ENCODE assay signal across 8 mouse cellular contexts in the genomic region with DNA sequence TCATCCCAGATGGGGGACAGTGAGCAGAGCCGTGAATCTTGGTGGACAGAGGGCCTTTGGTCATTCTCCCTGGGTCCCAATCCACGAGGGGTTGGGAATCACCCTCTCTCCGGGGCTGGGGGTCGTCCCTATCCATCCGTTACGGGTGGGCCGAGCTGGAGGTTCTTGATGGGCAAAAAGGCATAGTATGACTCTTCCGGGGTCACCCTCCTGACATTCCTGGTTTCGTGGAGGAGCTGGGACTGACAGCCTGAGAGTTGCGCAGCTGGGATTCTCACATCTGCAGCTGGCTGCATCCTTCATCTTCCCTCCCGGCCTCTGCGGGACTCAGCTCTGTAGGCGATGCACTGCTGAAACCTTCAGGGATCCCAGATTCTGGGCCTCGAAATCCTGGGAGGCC. TPM values are rescaled to one million over a fixed set of nuclear protein-coding genes. Genes with fewer than 3 reads are reported as not detected.
A peak's percentile ranks its signal among the peaks of the same experiment; 100 is the strongest.
DNase-seq lines count a peak whose midpoint lies in the region; ATAC-seq lines count a peak whose summit lies in the region.

No protein-coding gene starts in this region.

- H3K4me2 ChIP-seq in hindbrain, embryonic 16.5 days (ENCODE audit: low read length), result peak overlapping the region; percentile 97
- H3K4me2 ChIP-seq in lung, embryonic 16.5 days (ENCODE audit: low read depth, low read length), result peak overlapping the region; percentile 98
- peak overlapping the region; percentile 99 for H3K4me2 ChIP-seq in stomach, embryonic 14.5 days (replicated peaks; ENCODE audit: low read depth, low read length)

- peak overlapping the region; percentile 82 for H3K9ac ChIP-seq in hindbrain, embryonic 16.5 days (ENCODE audit: low read depth, low read length)
- H3K9ac ChIP-seq in lung, embryonic 16.5 days (ENCODE audit: low read length), result peak overlapping the region; percentile 88
- peak overlapping the region; percentile 68 for H3K9ac ChIP-seq in stomach, embryonic 14.5 days (replicated peaks; ENCODE audit: low read depth, low read length)

- peak overlapping the region; percentile 85 for H3K4me3 ChIP-seq in embryonic facial prominence, embryonic 10.5 days
- peak overlapping the region; percentile 83 for H3K4me3 ChIP-seq in hindbrain, embryonic 16.5 days (ENCODE audit: low read length)
- H3K4me3 ChIP-seq in lung, embryonic 16.5 days (ENCODE audit: low read length), result peak overlapping the region; percentile 73
- peak overlapping the region; percentile 85 for H3K4me3 ChIP-seq in stomach, embryonic 14.5 days (ENCODE audit: low read depth, low read length)

- peak; percentile 34; the same call in 1 of the 2 replicates for ATAC-seq in frontal cortex, adult (ENCODE audit: low TSS enrichment)
- peak; percentile 15 for ATAC-seq in hindbrain, embryonic 16.5 days
- ATAC-seq in lung, embryonic 16.5 days (ENCODE audit: low read depth), result no peak; the same call in 1 of the 2 replicates
- ATAC-seq in stomach, embryonic 14.5 days (ENCODE audit: insufficient number of reproducible peaks, insufficient read depth, low FRiP score, low read depth), result no peak

- 3% methylated on average over 14 of the region's 14 CpGs for WGBS in embryonic facial prominence, embryonic 10.5 days
- WGBS in hindbrain, embryonic 16.5 days, result under 1% methylated on average over 14 of the region's 14 CpGs
- 5% methylated on average over 14 of the region's 14 CpGs for WGBS in lung, embryonic 16.5 days
- WGBS in stomach, embryonic 14.5 days, result 4% methylated on average over 14 of the region's 14 CpGs

- H3K27ac ChIP-seq in embryonic facial prominence, embryonic 10.5 days (replicated peaks), result peak overlapping the region; percentile 87; the same call in 1 of the 2 replicates
- H3K27ac ChIP-seq in hindbrain, embryonic 16.5 days (ENCODE audit: low read depth, low read length), result 0 out of 2 replicates have a peak overlapping the region, but pooled peaks have one; percentile 44
- H3K27ac ChIP-seq in lung, embryonic 16.5 days (ENCODE audit: low read length), result no peak overlapping the region
- H3K27ac ChIP-seq in stomach, embryonic 14.5 days (ENCODE audit: low read length), result no peak overlapping the region

- peaks cover 24% of the 10 kb centered on the region for H3K4me1 ChIP-seq in embryonic facial prominence, embryonic 10.5 days
- H3K4me1 ChIP-seq in hindbrain, embryonic 16.5 days (ENCODE audit: control insufficient read depth, insufficient read depth, low read depth, low read length), result peaks cover 11% of the 10 kb centered on the region
- peaks cover 12% of the 10 kb centered on the region for H3K4me1 ChIP-seq in lung, embryonic 16.5 days (replicated peaks; ENCODE audit: control insufficient read depth, insufficient read depth, low read length)
- peaks cover 4% of the 10 kb centered on the region; the same call in 1 of the 2 replicates for H3K4me1 ChIP-seq in stomach, embryonic 14.5 days (ENCODE audit: control insufficient read depth, insufficient read depth, low read length)

- H3K27me3 ChIP-seq in embryonic facial prominence, embryonic 10.5 days (replicated peaks; ENCODE audit: low read depth, poor library complexity, severe bottlenecking), result peaks cover 31% of the 10 kb centered on the region
- no peaks in the 10 kb centered on the region; the same call in 1 of the 2 replicates for H3K27me3 ChIP-seq in hindbrain, embryonic 16.5 days (replicated peaks; ENCODE audit: control insufficient read depth, insufficient read depth, low read length)
- no peaks in the 10 kb centered on the region; the same call in 1 of the 2 replicates for H3K27me3 ChIP-seq in lung, embryonic 16.5 days (ENCODE audit: control insufficient read depth, insufficient read depth, low read depth, low read length)
- H3K27me3 ChIP-seq in stomach, embryonic 14.5 days (ENCODE audit: control insufficient read depth, insufficient read depth, low read length), result no peaks in the 10 kb centered on the region

- peaks cover 10% of the 10 kb centered on the region; the same call in 1 of the 2 replicates for H3K9me3 ChIP-seq in embryonic facial prominence, embryonic 10.5 days
- H3K9me3 ChIP-seq in hindbrain, embryonic 16.5 days (ENCODE audit: control insufficient read depth, low read length), result peaks cover 9% of the 10 kb centered on the region
- peaks cover 10% of the 10 kb centered on the region for H3K9me3 ChIP-seq in lung, embryonic 16.5 days (ENCODE audit: control insufficient read depth, low read length)
- peaks cover 8% of the 10 kb centered on the region; the same call in 1 of the 2 replicates for H3K9me3 ChIP-seq in stomach, embryonic 14.5 days (ENCODE audit: control insufficient read depth, low read depth, low read length)

- H3K36me3 ChIP-seq in embryonic facial prominence, embryonic 10.5 days (replicated peaks), result peaks cover 23% of the 10 kb centered on the region
- H3K36me3 ChIP-seq in hindbrain, embryonic 16.5 days (ENCODE audit: control insufficient read depth, insufficient read depth, low read length), result peaks cover 4% of the 10 kb centered on the region; the same call in 1 of the 2 replicates
- H3K36me3 ChIP-seq in lung, embryonic 16.5 days (ENCODE audit: control insufficient read depth, insufficient read depth, low read length), result peaks cover 5% of the 10 kb centered on the region; the same call in 1 of the 2 replicates
- no peaks in the 10 kb centered on the region for H3K36me3 ChIP-seq in stomach, embryonic 14.5 days (ENCODE audit: control insufficient read depth, insufficient read depth, low read length)

- DNase-seq in frontal cortex, postnatal 25 days (ENCODE audit: low spot score in 2 of 2), result no peak
- peak; percentile 31 for DNase-seq in 3T3-L1 (ENCODE audit: low read depth, low spot score)
- DNase-seq in embryonic facial prominence, embryonic 10.5 days (ENCODE audit: low spot score), result peak; percentile 53
- no peak for DNase-seq in yolk sac, embryonic 10.5 days (ENCODE audit: low spot score)

RNA-seq across cellular contexts. Expression of a gene that starts 1.0 kb away (rescaled TPM):
- polyA plus RNA-seq in embryonic facial prominence, embryonic 10.5 days (2016; fragmentation: Nextera tagmentation; extraction: Ambion mirVana), result 17.4 and 19.5 TPM in 2 replicates
- polyA plus RNA-seq in hindbrain, embryonic 16.5 days (2015; fragmentation: Nextera tagmentation; extraction: Ambion mirVana), result 52.8 and 53.4 TPM in 2 replicates
- 16.5 and 18.0 TPM in 2 replicates for polyA plus RNA-seq in lung, embryonic 16.5 days (2015; fragmentation: Nextera tagmentation; extraction: Ambion mirVana)
- polyA plus RNA-seq in stomach, embryonic 14.5 days (2014; fragmentation: Nextera tagmentation; extraction: Ambion mirVana), result 26.1 and 27.1 TPM in 2 replicates

RNA-seq across cellular contexts. Expression of a gene that starts 9.6 kb away (rescaled TPM):
- polyA plus RNA-seq in embryonic facial prominence, embryonic 10.5 days (2016; fragmentation: Nextera tagmentation; extraction: Ambion mirVana), result 13.5 and 14.0 TPM in 2 replicates
- 6.2 and 7.3 TPM in 2 replicates for polyA plus RNA-seq in hindbrain, embryonic 16.5 days (2015; fragmentation: Nextera tagmentation; extraction: Ambion mirVana)
- polyA plus RNA-seq in lung, embryonic 16.5 days (2015; fragmentation: Nextera tagmentation; extraction: Ambion mirVana), result 22.9 and 24.1 TPM in 2 replicates
- 22.1 and 26.1 TPM in 2 replicates for polyA plus RNA-seq in stomach, embryonic 14.5 days (2014; fragmentation: Nextera tagmentation; extraction: Ambion mirVana)

RNA-seq across cellular contexts. Expression of a gene that starts 33.5 kb away (rescaled TPM):
- polyA plus RNA-seq in embryonic facial prominence, embryonic 10.5 days (2016; fragmentation: Nextera tagmentation; extraction: Ambion mirVana), result 2.5 and 3.2 TPM in 2 replicates
- polyA plus RNA-seq in hindbrain, embryonic 16.5 days (2015; fragmentation: Nextera tagmentation; extraction: Ambion mirVana), result 1.1 and 2.1 TPM in 2 replicates
- 5.1 and 6.9 TPM in 2 replicates for polyA plus RNA-seq in lung, embryonic 16.5 days (2015; fragmentation: Nextera tagmentation; extraction: Ambion mirVana)
- 5.1 and 6.4 TPM in 2 replicates for polyA plus RNA-seq in stomach, embryonic 14.5 days (2014; fragmentation: Nextera tagmentation; extraction: Ambion mirVana)

Comparison
In these comparisons a context has a peak if more than half of its experiments do, and no peak if none do; other contexts are left out.
1. ATAC-seq: peak in frontal cortex, adult (single experiment) and hindbrain, embryonic 16.5 days (single experiment); none in lung, embryonic 16.5 days (single experiment) and stomach, embryonic 14.5 days (single experiment).
2. DNase-seq: peak in 3T3-L1 (single experiment) and embryonic facial prominence, embryonic 10.5 days (single experiment); none in frontal cortex, postnatal 25 days (0 of 2) and yolk sac, embryonic 10.5 days (single experiment).
3. H3K27ac ChIP-seq: peak in embryonic facial prominence, embryonic 10.5 days (single experiment) and hindbrain, embryonic 16.5 days (single experiment); none in lung, embryonic 16.5 days (single experiment) and stomach, embryonic 14.5 days (single experiment).
4. Peak in every context shown above with its lines, with median percentiles within 50 percentile points of each other: H3K4me3 ChIP-seq, H3K4me2 ChIP-seq and H3K9ac ChIP-seq.